Mouse (Mus musculus) heart, embryonic 10.5 days (tissue): Measurements from ENCODE around the gene Tdgf1. TPM values are rescaled to one million over a fixed set of nuclear protein-coding genes. Genes with fewer than 3 reads are reported as not detected.

Source experiments
- DNase-seq: peaks from one replicate; pipeline ENCODE4 v3.0.0-alpha.2; 2017; ENCODE audit warnings: low spot score
- H3K27ac ChIP-seq: fragments of 300-500 bp; sonication (generic); 2 replicates; pipeline ENCODE4 v1.5.1; 2016; ENCODE audit warnings: mild to moderate bottlenecking
- H3K27me3 ChIP-seq: fragments of 300-500 bp; sonication (generic); 2 replicates; pipeline ENCODE4 v1.6.1; 2016; ENCODE audit warnings: mild to moderate bottlenecking; ENCODE audit not compliant: poor library complexity, insufficient read depth, severe bottlenecking
- H3K36me3 ChIP-seq: fragments of 300-500 bp; sonication (generic); 2 replicates; pipeline ENCODE4 v1.6.1; 2016; ENCODE audit warnings: mild to moderate bottlenecking, moderate library complexity
- H3K4me1 ChIP-seq: fragments of 300-500 bp; sonication (generic); 2 replicates; pipeline ENCODE4 v1.6.1; 2016; ENCODE audit warnings: mild to moderate bottlenecking
- H3K4me3 ChIP-seq: fragments of 300-500 bp; sonication (generic); 2 replicates; pipeline ENCODE4 v1.5.1; 2016; ENCODE audit warnings: mild to moderate bottlenecking, moderate library complexity
- H3K9me3 ChIP-seq: fragments of 300-500 bp; sonication (generic); 2 replicates; pipeline ENCODE4 v1.6.1; 2016; ENCODE audit warnings: mild to moderate bottlenecking, moderate library complexity
- WGBS: fragments of 180-500 bp; shearing (Covaris S2); methylation state at CpG from one replicate; pipeline ENCODE4 v1.1.7; 2016; 5-methylcytosine and 5-hydroxymethylcytosine counted together
- polyA plus RNA-seq: library from polyadenylated mRNA; unstranded; fragments of >200 nt; fragmentation: Nextera tagmentation; extraction: Ambion mirVana; gene quantifications from 2 replicates; pipeline ENCODE4 v1.2.1, GENCODE M21; 2016

Gene Tdgf1
- polyA plus RNA-seq, 1 experiment from 2014 or later: 1.3 TPM

GRCm38 (mm10) chr9:110965062-110965909 is 19.3 kb upstream of the Tdgf1 start:
- Histone ChIP-seq H3K27me3 (no peaks in the 10 kb centered on the region), H3K27ac (no peak overlapping the region), H3K36me3 (no peaks in the 10 kb centered on the region), H3K4me1 (no peaks in the 10 kb centered on the region), H3K4me3 (no peak overlapping the region), H3K9me3 (no peaks in the 10 kb centered on the region)
- WGBS: 90% methylated on average over 22 of the region's 22 CpGs
- no peak for DNase-seq

- Histone ChIP-seq H3K36me3 (no peaks in the 10 kb centered on the region), H3K4me3 (no peak overlapping the region), H3K9me3 (no peaks in the 10 kb centered on the region), H3K4me1 (no peaks in the 10 kb centered on the region), H3K27me3 (no peaks in the 10 kb centered on the region), H3K27ac (no peak overlapping the region)
- WGBS: 79% methylated on average over 8 of the region's 8 CpGs
- DNase-seq: no peak
Observed at GRCm38 (mm10) chr9:110963566-110964115, 17.7 kb upstream of the Tdgf1 start.

- no peak overlapping the region for H3K4me3 ChIP-seq
- no peak for DNase-seq
- no peaks in the 10 kb centered on the region for H3K4me1 ChIP-seq
- H3K27me3 ChIP-seq: no peaks in the 10 kb centered on the region
- no peaks in the 10 kb centered on the region for H3K9me3 ChIP-seq
- no peaks in the 10 kb centered on the region for H3K36me3 ChIP-seq
- 95% methylated on average over 8 of the region's 8 CpGs for WGBS
- no peak overlapping the region for H3K27ac ChIP-seq
Observed at GRCm38 (mm10) chr9:110961386-110961785, 15.4 kb upstream of the Tdgf1 start.

GRCm38 (mm10) chr9:110960230-110961149 is 14.5 kb upstream of the Tdgf1 start:
- no peak overlapping the region for H3K27ac ChIP-seq
- 78% methylated on average over 13 of the region's 13 CpGs for WGBS
- no peak overlapping the region for H3K4me3 ChIP-seq
- peaks cover 7% of the 10 kb centered on the region; the same call in 1 of the 2 replicates for H3K27me3 ChIP-seq
- no peaks in the 10 kb centered on the region for H3K9me3 ChIP-seq
- H3K4me1 ChIP-seq: no peaks in the 10 kb centered on the region
- no peak for DNase-seq
- no peaks in the 10 kb centered on the region for H3K36me3 ChIP-seq

- H3K27ac ChIP-seq: no peak overlapping the region
- DNase-seq: no peak
- H3K4me3 ChIP-seq: no peak overlapping the region
- no peaks in the 10 kb centered on the region for H3K4me1 ChIP-seq
- H3K27me3 ChIP-seq: peaks cover 15% of the 10 kb centered on the region; the same call in 1 of the 2 replicates
- no peaks in the 10 kb centered on the region for H3K36me3 ChIP-seq
- WGBS: 81% methylated on average over 5 of the region's 5 CpGs
- no peaks in the 10 kb centered on the region for H3K9me3 ChIP-seq
Observed at GRCm38 (mm10) chr9:110959669-110960068, 13.7 kb upstream of the Tdgf1 start.

GRCm38 (mm10) chr9:110955962-110956361 is 10.0 kb upstream of the Tdgf1 start:
- DNase-seq: no peak
- peaks cover 23% of the 10 kb centered on the region; the same call in 1 of the 2 replicates for H3K27me3 ChIP-seq
- no peak overlapping the region for H3K27ac ChIP-seq
- H3K4me3 ChIP-seq: no peak overlapping the region
- H3K36me3 ChIP-seq: no peaks in the 10 kb centered on the region
- WGBS: 86% methylated on average over 6 of the region's 6 CpGs
- no peaks in the 10 kb centered on the region for H3K9me3 ChIP-seq
- peaks cover 21% of the 10 kb centered on the region for H3K4me1 ChIP-seq

- Histone ChIP-seq H3K4me1 (peaks cover 21% of the 10 kb centered on the region), H3K36me3 (no peaks in the 10 kb centered on the region), H3K27ac (no peak overlapping the region), H3K4me3 (no peak overlapping the region; the same call in 1 of the 2 replicates), H3K9me3 (no peaks in the 10 kb centered on the region), H3K27me3 (peaks cover 23% of the 10 kb centered on the region; the same call in 1 of the 2 replicates)
- WGBS: 41% methylated on average over 2 of the region's 2 CpGs
- DNase-seq: no peak
Observed at GRCm38 (mm10) chr9:110954681-110955445, 8.9 kb upstream of the Tdgf1 start.

- no peaks in the 10 kb centered on the region for H3K36me3 ChIP-seq
- DNase-seq: no peak
- peak overlapping the region; percentile 84 for H3K27ac ChIP-seq
- H3K27me3 ChIP-seq: peaks cover 23% of the 10 kb centered on the region; the same call in 1 of the 2 replicates
- WGBS: 1% methylated on average over 44 of the region's 44 CpGs
- no peaks in the 10 kb centered on the region for H3K9me3 ChIP-seq
- H3K4me3 ChIP-seq: peak overlapping the region; percentile 72
- peaks cover 27% of the 10 kb centered on the region for H3K4me1 ChIP-seq
Observed at GRCm38 (mm10) chr9:110953550-110954461, 7.8 kb upstream of the Tdgf1 start.

GRCm38 (mm10) chr9:110952931-110953549 is 7.1 kb upstream of the Tdgf1 start:
- peaks cover 32% of the 10 kb centered on the region for H3K4me1 ChIP-seq
- no peaks in the 10 kb centered on the region for H3K9me3 ChIP-seq
- peaks cover 23% of the 10 kb centered on the region; the same call in 1 of the 2 replicates for H3K27me3 ChIP-seq
- H3K36me3 ChIP-seq: no peaks in the 10 kb centered on the region
- 41% methylated on average over 5 of the region's 5 CpGs for WGBS
- H3K4me3 ChIP-seq: peak overlapping the region; percentile 72
- H3K27ac ChIP-seq: peak overlapping the region; percentile 84
- no peak for DNase-seq

- no peak for DNase-seq
- H3K9me3 ChIP-seq: no peaks in the 10 kb centered on the region
- H3K27me3 ChIP-seq: peaks cover 23% of the 10 kb centered on the region; the same call in 1 of the 2 replicates
- H3K36me3 ChIP-seq: no peaks in the 10 kb centered on the region
- no peak overlapping the region for H3K4me3 ChIP-seq
- peaks cover 38% of the 10 kb centered on the region for H3K4me1 ChIP-seq
- no peak overlapping the region for H3K27ac ChIP-seq
- WGBS: 39% methylated on average over 6 of the region's 6 CpGs
Observed at GRCm38 (mm10) chr9:110952398-110952797, 6.4 kb upstream of the Tdgf1 start.

GRCm38 (mm10) chr9:110951866-110952265 is 5.9 kb upstream of the Tdgf1 start:
- Histone ChIP-seq H3K9me3 (no peaks in the 10 kb centered on the region), H3K4me3 (no peak overlapping the region), H3K4me1 (peaks cover 44% of the 10 kb centered on the region), H3K36me3 (no peaks in the 10 kb centered on the region), H3K27me3 (peaks cover 24% of the 10 kb centered on the region; the same call in 1 of the 2 replicates), H3K27ac (no peak overlapping the region)
- DNase-seq: no peak
- 83% methylated on average over 13 of the region's 13 CpGs for WGBS
